In the genomic region with DNA sequence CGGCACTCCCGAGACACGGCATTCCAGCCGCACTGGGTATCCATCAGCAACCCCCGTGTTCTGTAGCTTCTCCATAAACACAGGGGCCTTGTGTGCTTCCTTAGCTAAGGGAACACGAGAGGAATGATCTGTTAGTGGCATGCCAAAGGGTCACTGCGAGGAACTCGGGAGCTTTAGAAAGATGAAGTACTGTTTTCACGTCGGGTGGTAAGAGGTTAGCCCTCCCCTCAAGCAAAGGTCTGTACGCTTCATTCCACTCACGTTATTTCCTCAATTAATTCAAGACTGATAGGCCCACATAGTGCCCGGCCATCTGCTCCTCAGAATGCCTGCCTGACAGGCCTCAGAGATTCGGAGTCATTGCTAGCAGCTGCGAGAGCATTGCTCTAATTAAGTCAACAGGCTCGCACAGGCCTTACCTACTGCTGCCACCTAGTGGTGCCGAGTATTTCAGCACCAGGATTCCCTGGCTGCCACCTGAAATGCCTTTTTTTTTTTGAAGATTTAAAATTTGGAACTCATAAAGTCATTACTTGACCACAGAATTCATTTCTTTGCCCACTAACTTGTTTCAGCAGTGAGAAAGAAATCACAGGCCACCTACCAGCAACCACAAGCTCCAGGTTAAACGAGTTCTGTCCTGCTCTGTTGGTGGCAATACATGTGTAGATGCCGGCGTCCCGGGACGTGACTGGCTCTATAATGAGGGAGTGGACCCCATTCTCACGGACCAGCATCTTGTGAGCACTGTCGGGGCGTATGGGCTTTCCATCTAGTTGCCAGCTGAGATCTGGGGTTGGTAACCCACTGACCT, we compare ENCODE assay signal across 8 mouse cellular contexts. TPM values are rescaled to one million over a fixed set of nuclear protein-coding genes. Genes with fewer than 3 reads are reported as not detected.
DNase-seq lines count a peak whose midpoint lies in the region; ATAC-seq and TF ChIP-seq lines count a peak whose summit lies in the region.

No protein-coding gene starts in this region.

- peak overlapping the region; percentile 57 for H3K9ac ChIP-seq in hindbrain, embryonic 16.5 days (ENCODE audit: low read depth, low read length)

- no peaks in the 10 kb centered on the region for H3K9me3 ChIP-seq in hindbrain, embryonic 16.5 days (ENCODE audit: control insufficient read depth, low read length)

- peak overlapping the region; percentile 52 for H3K4me2 ChIP-seq in hindbrain, embryonic 16.5 days (ENCODE audit: low read length)

- H3K4me3 ChIP-seq in hindbrain, embryonic 16.5 days (ENCODE audit: low read length), result peak overlapping the region; percentile 31

- no peaks in the 10 kb centered on the region for H3K27me3 ChIP-seq in Patski
- H3K27me3 ChIP-seq in hindbrain, embryonic 16.5 days (replicated peaks; ENCODE audit: control insufficient read depth, insufficient read depth, low read length), result no peaks in the 10 kb centered on the region

- H3K36me3 ChIP-seq in hindbrain, embryonic 16.5 days (ENCODE audit: control insufficient read depth, insufficient read depth, low read length), result 0 out of 2 replicates have a peak, but pooled peaks cover 6% of the 10 kb centered on the region

- in situ Hi-C loops in Patski (cut with MboI; ENCODE audit: low pct_unique_long_range_greater_than_20kb), result loop anchor here (5.0 to 25.0 kb wide), 4 partner anchors 291 to 1011 kb away; a partner anchor contains a TSS

- H3K4me1 ChIP-seq in hindbrain, embryonic 16.5 days (ENCODE audit: control insufficient read depth, insufficient read depth, low read depth, low read length), result peaks cover 13% of the 10 kb centered on the region

- peak overlapping the region; percentile 85 for H3K27ac ChIP-seq in hindbrain, embryonic 16.5 days (ENCODE audit: low read depth, low read length)

- DNase-seq in Patski (ENCODE audit: low read depth, low spot score), result no peak
- DNase-seq in cerebellum, adult 8-10 months, result peak; percentile 78
- peak; percentile 77 to 95 for DNase-seq in layer of hippocampus, postnatal 25 days (ENCODE audit: extremely low spot score in 1 of 2, low spot score in 1 of 2)
- DNase-seq in right cerebral cortex, postnatal 25 days, result peak; percentile 83
- DNase-seq in urinary bladder, postnatal 25 days (ENCODE audit: low spot score), result peak; percentile 78

- peak; percentile 72 for ATAC-seq in Patski
- peak; percentile 93 for ATAC-seq in frontal cortex, adult (ENCODE audit: low TSS enrichment)
- ATAC-seq in hindbrain, embryonic 16.5 days, result peak; percentile 92
- ATAC-seq in megakaryocyte progenitor cell, adult 5-6 weeks (replicated peaks; ENCODE audit: poor library complexity), result peak; percentile 79

- CTCF ChIA-PET in Patski (lab: Charles Lee), result interaction anchor here (0.7 to 1.7 kb wide), 15 partner anchors 9 to 531 kb away, joined by 3 to 8 read pairs (median 3); no protein-coding TSS in a partner anchor

- POLR2A ChIA-PET in Patski (lab: Charles Lee), result interaction anchor here (0.5 kb wide), 1 partner anchor 426 kb away, joined by 4 read pairs; no protein-coding TSS in a partner anchor

- peak; percentile 91 for TF ChIP-seq CTCF in Patski (IDR thresholded peaks at IDR 0.05)

- 19% methylated on average over 25 of the region's 25 CpGs for WGBS in hindbrain, embryonic 16.5 days

RNA-seq across cellular contexts. Expression of a gene that starts 28.6 kb away (rescaled TPM):
- 31.4 TPM for polyA plus RNA-seq in Patski (2021)
- 19.7 and 21.1 TPM in 2 replicates for polyA plus RNA-seq in hindbrain, embryonic 16.5 days (2015; fragmentation: Nextera tagmentation; extraction: Ambion mirVana)
- 10 to 100 TPM; 22.2 to 24.3 TPM for total RNA-seq in layer of hippocampus, postnatal 25 days (2021)
- total RNA-seq in megakaryocyte progenitor cell, adult 5-6 weeks (2015), result 22.8 and 22.9 TPM in 2 replicates
- total RNA-seq in megakaryocyte progenitor cell, adult 5-6 weeks (2017), result 48.4 and 65.7 TPM in 2 replicates
